Mouse (Mus musculus): ENCODE results near the gene Tbx2. TPM values are rescaled to one million over a fixed set of nuclear protein-coding genes. Genes with fewer than 3 reads are reported as not detected.

Tbx2 gene
- polyA plus RNA-seq, 1 experiment from 2014 or later: 5.2 TPM

- Histone ChIP-seq H3K27me3 (ENCODE audit: control insufficient read depth, insufficient read depth, low read length) (no peaks in the 10 kb centered on the region), H3K4me2 (replicated peaks; ENCODE audit: low read depth) (no peak overlapping the region), H3K9me3 (ENCODE audit: control insufficient read depth, low read length) (no peaks in the 10 kb centered on the region), H3K27ac (replicated peaks) (peak overlapping the region; percentile 88), H3K9ac (ENCODE audit: low read length) (no peak overlapping the region), H3K4me1 (replicated peaks; ENCODE audit: control insufficient read depth, insufficient read depth) (0 out of 2 replicates have a peak, but pooled peaks cover 2% of the 10 kb centered on the region), H3K36me3 (ENCODE audit: control insufficient read depth, insufficient read depth, low read length) (no peaks in the 10 kb centered on the region), H3K4me3 (ENCODE audit: low read depth, low read length) (no peak overlapping the region)
- peak; percentile 92 for ATAC-seq (ENCODE audit: low FRiP score, low TSS enrichment)
- DNase-seq (ENCODE audit: low spot score): peak; percentile 82
- TF ChIP-seq EP300 (optimal IDR thresholded peaks at IDR 0.05): no peak
- TF ChIP-seq CTCF (IDR thresholded peaks at IDR 0.05; ENCODE audit: low read depth): peak; percentile 25; the same call in 1 of the 2 replicates
- WGBS: 59% methylated on average over 12 of the region's 12 CpGs
Measured at GRCm38 (mm10) chr11:85792534-85793215, 39.7 kb upstream of the Tbx2 start.

- Histone ChIP-seq H3K9me3 (ENCODE audit: control insufficient read depth, low read length) (no peaks in the 10 kb centered on the region), H3K4me3 (ENCODE audit: low read depth, low read length) (no peak overlapping the region), H3K4me2 (replicated peaks; ENCODE audit: low read depth) (no peak overlapping the region), H3K27ac (replicated peaks) (no peak overlapping the region), H3K4me1 (replicated peaks; ENCODE audit: control insufficient read depth, insufficient read depth) (no peaks in the 10 kb centered on the region), H3K9ac (ENCODE audit: low read length) (no peak overlapping the region), H3K36me3 (ENCODE audit: control insufficient read depth, insufficient read depth, low read length) (no peaks in the 10 kb centered on the region), H3K27me3 (ENCODE audit: control insufficient read depth, insufficient read depth, low read length) (no peaks in the 10 kb centered on the region)
- TF ChIP-seq EP300 (optimal IDR thresholded peaks at IDR 0.05) (no peak), CTCF (IDR thresholded peaks at IDR 0.05; ENCODE audit: low read depth) (no peak)
- ATAC-seq (ENCODE audit: low FRiP score, low TSS enrichment): no peak
- DNase-seq (ENCODE audit: low spot score): no peak
- WGBS: 44% methylated on average over 4 of the region's 4 CpGs
Measured at GRCm38 (mm10) chr11:85799456-85799855, 32.9 kb upstream of the Tbx2 start.

GRCm38 (mm10) chr11:85799856-85800255, 32.5 kb upstream of the Tbx2 start:
- TF ChIP-seq EP300 (optimal IDR thresholded peaks at IDR 0.05) (no peak), CTCF (IDR thresholded peaks at IDR 0.05; ENCODE audit: low read depth) (no peak)
- Histone ChIP-seq H3K9ac (ENCODE audit: low read length) (no peak overlapping the region), H3K27ac (replicated peaks) (no peak overlapping the region), H3K4me2 (replicated peaks; ENCODE audit: low read depth) (no peak overlapping the region), H3K9me3 (ENCODE audit: control insufficient read depth, low read length) (no peaks in the 10 kb centered on the region), H3K4me3 (ENCODE audit: low read depth, low read length) (no peak overlapping the region), H3K27me3 (ENCODE audit: control insufficient read depth, insufficient read depth, low read length) (no peaks in the 10 kb centered on the region), H3K36me3 (ENCODE audit: control insufficient read depth, insufficient read depth, low read length) (no peaks in the 10 kb centered on the region), H3K4me1 (replicated peaks; ENCODE audit: control insufficient read depth, insufficient read depth) (no peaks in the 10 kb centered on the region)
- no peak for DNase-seq (ENCODE audit: low spot score)
- WGBS: 37% methylated on average over 19 of the region's 19 CpGs
- ATAC-seq (ENCODE audit: low FRiP score, low TSS enrichment): no peak

- ATAC-seq (ENCODE audit: low FRiP score, low TSS enrichment) (no peak), DNase-seq (ENCODE audit: low spot score) (no peak)
- H3K4me1 ChIP-seq (replicated peaks; ENCODE audit: control insufficient read depth, insufficient read depth): no peaks in the 10 kb centered on the region
- TF ChIP-seq EP300 (optimal IDR thresholded peaks at IDR 0.05): no peak
- no peak for TF ChIP-seq CTCF (IDR thresholded peaks at IDR 0.05; ENCODE audit: low read depth)
- H3K27ac ChIP-seq (replicated peaks): no peak overlapping the region
- 76% methylated on average over 11 of the region's 11 CpGs for WGBS
- H3K4me3 ChIP-seq (ENCODE audit: low read depth, low read length): no peak overlapping the region
- H3K27me3 ChIP-seq (ENCODE audit: control insufficient read depth, insufficient read depth, low read length): no peaks in the 10 kb centered on the region
- no peak overlapping the region for H3K4me2 ChIP-seq (replicated peaks; ENCODE audit: low read depth)
- no peaks in the 10 kb centered on the region for H3K9me3 ChIP-seq (ENCODE audit: control insufficient read depth, low read length)
- H3K9ac ChIP-seq (ENCODE audit: low read length): no peak overlapping the region
- H3K36me3 ChIP-seq (ENCODE audit: control insufficient read depth, insufficient read depth, low read length): no peaks in the 10 kb centered on the region
Measured at GRCm38 (mm10) chr11:85800380-85800779, 32.0 kb upstream of the Tbx2 start.

- no peak overlapping the region for H3K9ac ChIP-seq (ENCODE audit: low read length)
- no peaks in the 10 kb centered on the region for H3K36me3 ChIP-seq (ENCODE audit: control insufficient read depth, insufficient read depth, low read length)
- no peak for TF ChIP-seq EP300 (optimal IDR thresholded peaks at IDR 0.05)
- TF ChIP-seq CTCF (IDR thresholded peaks at IDR 0.05; ENCODE audit: low read depth): no peak
- ATAC-seq (ENCODE audit: low FRiP score, low TSS enrichment) (peak; percentile 84), DNase-seq (ENCODE audit: low spot score) (peak; percentile 33)
- no peaks in the 10 kb centered on the region for H3K27me3 ChIP-seq (ENCODE audit: control insufficient read depth, insufficient read depth, low read length)
- no peak overlapping the region for H3K27ac ChIP-seq (replicated peaks)
- H3K4me2 ChIP-seq (replicated peaks; ENCODE audit: low read depth): no peak overlapping the region
- H3K4me1 ChIP-seq (replicated peaks; ENCODE audit: control insufficient read depth, insufficient read depth): no peaks in the 10 kb centered on the region
- WGBS: 61% methylated on average over 5 of the region's 5 CpGs
- H3K4me3 ChIP-seq (ENCODE audit: low read depth, low read length): no peak overlapping the region
- H3K9me3 ChIP-seq (ENCODE audit: control insufficient read depth, low read length): no peaks in the 10 kb centered on the region
Measured at GRCm38 (mm10) chr11:85804048-85804447, 28.3 kb upstream of the Tbx2 start.

- no peak for ATAC-seq (ENCODE audit: low FRiP score, low TSS enrichment)
- H3K27ac ChIP-seq (replicated peaks): no peak overlapping the region
Measured at GRCm38 (mm10) chr11:85805779-85806178, 26.6 kb upstream of the Tbx2 start.

More at GRCm38 (mm10) chr11:85805779-85806178, 26.6 kb upstream of the Tbx2 start:
- Histone ChIP-seq H3K36me3 (ENCODE audit: control insufficient read depth, insufficient read depth, low read length) (no peaks in the 10 kb centered on the region), H3K9ac (ENCODE audit: low read length) (no peak overlapping the region), H3K4me2 (replicated peaks; ENCODE audit: low read depth) (no peak overlapping the region), H3K9me3 (ENCODE audit: control insufficient read depth, low read length) (no peaks in the 10 kb centered on the region), H3K27me3 (ENCODE audit: control insufficient read depth, insufficient read depth, low read length) (no peaks in the 10 kb centered on the region), H3K4me1 (replicated peaks; ENCODE audit: control insufficient read depth, insufficient read depth) (no peaks in the 10 kb centered on the region), H3K4me3 (ENCODE audit: low read depth, low read length) (no peak overlapping the region)
- no peak for TF ChIP-seq CTCF (IDR thresholded peaks at IDR 0.05; ENCODE audit: low read depth)
- TF ChIP-seq EP300 (optimal IDR thresholded peaks at IDR 0.05): no peak
- no peak for DNase-seq (ENCODE audit: low spot score)
- WGBS: 86% methylated on average over 1 of the region's 1 CpGs
